Mouse (Mus musculus) stomach, postnatal 0 days (tissue): Measurements from ENCODE around the gene Fem1a.

ENCODE experiments used
- CTCF ChIP-seq: IDR thresholded peaks from 2 replicates; pipeline ENCODE4 v1.5.1; 2016; ENCODE audit warnings: antibody characterized with exemption, low read depth, mild to moderate bottlenecking, moderate library complexity
- EP300 ChIP-seq: optimal IDR thresholded peaks from 2 replicates; pipeline ENCODE3; 2016; ENCODE audit warnings: antibody characterized with exemption

DNA sequence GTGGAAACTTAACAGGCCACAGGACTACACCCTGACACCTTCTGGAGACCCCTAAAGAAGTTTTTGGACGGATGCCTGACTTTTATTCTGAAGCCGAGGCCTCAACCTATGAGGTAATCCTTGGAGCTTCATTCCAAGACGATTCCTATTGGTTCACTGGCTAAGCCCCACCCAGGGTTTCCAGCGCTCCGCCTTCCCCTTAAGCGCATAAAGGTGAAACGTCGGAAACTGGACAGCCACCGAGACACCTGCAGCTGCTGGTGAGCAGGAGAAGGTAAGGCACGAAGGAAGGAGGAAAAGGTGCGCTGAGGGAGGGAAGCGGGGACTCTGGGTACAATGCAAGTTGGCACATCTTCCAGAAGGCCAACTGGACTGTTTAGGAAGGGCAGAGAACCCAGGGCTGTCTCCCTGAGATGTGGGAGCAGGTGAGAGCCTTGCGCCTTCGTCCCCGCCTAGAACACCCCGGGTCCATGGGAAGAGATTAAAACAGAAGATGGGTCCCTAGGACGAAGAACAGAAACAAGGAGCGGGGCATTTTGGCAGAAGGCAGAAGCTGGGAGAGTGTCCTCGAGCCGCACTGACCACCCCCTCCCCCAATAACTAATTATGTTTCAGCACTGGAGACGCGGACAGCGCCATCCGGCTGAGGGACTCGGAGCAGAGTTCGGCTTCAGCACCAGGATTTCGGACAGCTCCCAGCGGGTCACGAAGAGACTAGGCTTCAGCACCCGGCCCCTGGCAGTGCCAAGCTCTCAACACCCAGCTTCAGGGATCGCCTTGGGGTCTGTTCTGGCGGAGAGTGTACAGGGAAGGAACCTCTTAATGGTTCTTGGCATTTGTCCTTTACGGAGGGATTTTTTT, 14.8 kb upstream of the Fem1a start:
- TF ChIP-seq CTCF (peak; percentile 34), EP300 (no peak)
